Mouse (Mus musculus) embryonic facial prominence, embryonic 14.5 days (tissue): ENCODE results near the gene Prep. TPM values are rescaled to one million over a fixed set of nuclear protein-coding genes. Genes with fewer than 3 reads are reported as not detected.

ENCODE experiments used
- ATAC-seq: fragments of 200-750 bp; cut with Nextera tagmentation; 2 replicates; pipeline ENCODE4 v1.8.0; 2017; ENCODE audit warnings: low read depth, moderate number of reproducible peaks, moderate TSS enrichment
- DNase-seq: peaks from one replicate; pipeline ENCODE4 v3.0.0-alpha.2; 2015; ENCODE audit warnings: low spot score
- H3K27ac ChIP-seq: fragments of 300-500 bp; sonication (generic); replicated peaks from 2 replicates; pipeline ENCODE4 v1.5.1; 2014; ENCODE audit warnings: low read depth, mild to moderate bottlenecking, low read length, moderate library complexity
- H3K27me3 ChIP-seq: fragments of 300-500 bp; sonication (generic); replicated peaks from 2 replicates; pipeline ENCODE4 v1.6.1; 2014; ENCODE audit warnings: low read length; ENCODE audit not compliant: control insufficient read depth, insufficient read depth
- H3K36me3 ChIP-seq: fragments of 300-500 bp; sonication (generic); 2 replicates; pipeline ENCODE4 v1.6.1; 2014; ENCODE audit warnings: low read length, mixed read lengths; ENCODE audit not compliant: control insufficient read depth, insufficient read depth
- H3K4me1 ChIP-seq: fragments of 300-500 bp; sonication (generic); 2 replicates; pipeline ENCODE4 v1.6.1; 2014; ENCODE audit warnings: antibody characterized with exemption, low read length; ENCODE audit not compliant: control insufficient read depth, insufficient read depth
- H3K4me2 ChIP-seq: fragments of 300-500 bp; sonication (generic); 2 replicates; pipeline ENCODE4 v1.6.1; 2014; ENCODE audit warnings: low read depth, mild to moderate bottlenecking, low read length, moderate library complexity, mixed read lengths
- H3K4me3 ChIP-seq: fragments of 300-500 bp; sonication (generic); 2 replicates; pipeline ENCODE4 v1.5.1; 2014; ENCODE audit warnings: low read depth, mild to moderate bottlenecking, low read length
- H3K9ac ChIP-seq: fragments of 300-500 bp; sonication (generic); 2 replicates; pipeline ENCODE4 v1.6.1; 2014; ENCODE audit warnings: low read depth, mild to moderate bottlenecking, low read length, moderate library complexity, mixed read lengths
- H3K9me3 ChIP-seq: fragments of 300-500 bp; sonication (generic); 2 replicates; pipeline ENCODE4 v1.6.1; 2016; ENCODE audit warnings: low read length; ENCODE audit not compliant: control insufficient read depth
- WGBS: fragments of 180-500 bp; shearing (Covaris S2); extraction: QIAGEN DNeasy Blood & Tissue Kit; methylation state at CpG from one replicate; pipeline ENCODE4 v1.1.7; 2014; 5-methylcytosine and 5-hydroxymethylcytosine counted together
- polyA plus RNA-seq: library from polyadenylated mRNA; unstranded; fragments of >200 nt; fragmentation: Nextera tagmentation; extraction: Ambion mirVana; gene quantifications from 2 replicates; pipeline ENCODE4 v1.2.1, GENCODE M21; 2014

Gene Prep
- polyA plus RNA-seq, 1 experiment from 2014 or later: 19.0 TPM

GRCm38 (mm10) chr10:45070362-45070761 is 3.4 kb downstream of the Prep start:
- Histone ChIP-seq H3K9me3 (no peaks in the 10 kb centered on the region), H3K4me1 (peaks cover 12% of the 10 kb centered on the region; the same call in 1 of the 2 replicates), H3K27me3 (no peaks in the 10 kb centered on the region), H3K4me2 (no peak overlapping the region), H3K4me3 (no peak overlapping the region), H3K36me3 (peaks cover 16% of the 10 kb centered on the region; the same call in 1 of the 2 replicates), H3K27ac (no peak overlapping the region), H3K9ac (no peak overlapping the region)
- ATAC-seq (no peak), DNase-seq (no peak)
- 76% methylated on average over 5 of the region's 5 CpGs for WGBS

GRCm38 (mm10) chr10:45070929-45071813 is 4.2 kb downstream of the Prep start:
- H3K27ac ChIP-seq: no peak overlapping the region
- WGBS: 77% methylated on average over 13 of the region's 13 CpGs
- peaks cover 9% of the 10 kb centered on the region; the same call in 1 of the 2 replicates for H3K4me1 ChIP-seq
- no peak overlapping the region for H3K9ac ChIP-seq
- ATAC-seq (no peak), DNase-seq (no peak)
- H3K36me3 ChIP-seq: peaks cover 16% of the 10 kb centered on the region; the same call in 1 of the 2 replicates
- no peaks in the 10 kb centered on the region for H3K27me3 ChIP-seq
- no peak overlapping the region for H3K4me3 ChIP-seq
- no peak overlapping the region for H3K4me2 ChIP-seq
- H3K9me3 ChIP-seq: no peaks in the 10 kb centered on the region

GRCm38 (mm10) chr10:45072339-45072738 is 5.3 kb downstream of the Prep start:
- no peak for ATAC-seq
- H3K36me3 ChIP-seq: peaks cover 16% of the 10 kb centered on the region; the same call in 1 of the 2 replicates
- no peaks in the 10 kb centered on the region for H3K27me3 ChIP-seq
- H3K4me2 ChIP-seq: no peak overlapping the region
- H3K4me3 ChIP-seq: no peak overlapping the region
- WGBS: 89% methylated on average over 4 of the region's 4 CpGs
- H3K27ac ChIP-seq: no peak overlapping the region
- H3K9ac ChIP-seq: no peak overlapping the region
- H3K9me3 ChIP-seq: no peaks in the 10 kb centered on the region
- H3K4me1 ChIP-seq: peaks cover 7% of the 10 kb centered on the region; the same call in 1 of the 2 replicates
- DNase-seq: no peak

- no peak for ATAC-seq
- Histone ChIP-seq H3K27me3 (no peaks in the 10 kb centered on the region), H3K36me3 (peaks cover 18% of the 10 kb centered on the region; the same call in 1 of the 2 replicates), H3K9ac (no peak overlapping the region), H3K4me2 (no peak overlapping the region), H3K4me1 (peaks cover 8% of the 10 kb centered on the region; the same call in 1 of the 2 replicates), H3K4me3 (no peak overlapping the region), H3K27ac (no peak overlapping the region), H3K9me3 (no peaks in the 10 kb centered on the region)
- no peak for DNase-seq
- WGBS: 78% methylated on average over 6 of the region's 6 CpGs
Observed at GRCm38 (mm10) chr10:45074543-45074942, 7.5 kb downstream of the Prep start.

- H3K4me3 ChIP-seq: no peak overlapping the region
- H3K9ac ChIP-seq: no peak overlapping the region
- peaks cover 22% of the 10 kb centered on the region; the same call in 1 of the 2 replicates for H3K36me3 ChIP-seq
- no peak overlapping the region for H3K4me2 ChIP-seq
- DNase-seq (no peak), ATAC-seq (no peak)
- no peak overlapping the region for H3K27ac ChIP-seq
- no peaks in the 10 kb centered on the region for H3K27me3 ChIP-seq
- 70% methylated on average over 5 of the region's 5 CpGs for WGBS
- H3K4me1 ChIP-seq: peaks cover 8% of the 10 kb centered on the region; the same call in 1 of the 2 replicates
- no peaks in the 10 kb centered on the region for H3K9me3 ChIP-seq
Observed at GRCm38 (mm10) chr10:45075491-45076051, 8.6 kb downstream of the Prep start.

GRCm38 (mm10) chr10:45076585-45076984 is 9.6 kb downstream of the Prep start:
- DNase-seq (peak; percentile 86), ATAC-seq (peak; percentile 83)
- H3K9ac ChIP-seq: no peak overlapping the region
- peaks cover 22% of the 10 kb centered on the region; the same call in 1 of the 2 replicates for H3K36me3 ChIP-seq
- no peak overlapping the region; the same call in 1 of the 2 replicates for H3K27ac ChIP-seq
- H3K4me2 ChIP-seq: no peak overlapping the region
- H3K27me3 ChIP-seq: no peaks in the 10 kb centered on the region
- H3K4me3 ChIP-seq: no peak overlapping the region
- 68% methylated on average over 10 of the region's 10 CpGs for WGBS
- H3K9me3 ChIP-seq: no peaks in the 10 kb centered on the region
- peaks cover 8% of the 10 kb centered on the region; the same call in 1 of the 2 replicates for H3K4me1 ChIP-seq

GRCm38 (mm10) chr10:45077353-45077752 is 10.3 kb downstream of the Prep start:
- Histone ChIP-seq H3K9me3 (no peaks in the 10 kb centered on the region), H3K4me1 (peaks cover 8% of the 10 kb centered on the region; the same call in 1 of the 2 replicates), H3K27me3 (no peaks in the 10 kb centered on the region), H3K27ac (no peak overlapping the region), H3K9ac (no peak overlapping the region), H3K4me3 (no peak overlapping the region), H3K36me3 (peaks cover 18% of the 10 kb centered on the region; the same call in 1 of the 2 replicates), H3K4me2 (no peak overlapping the region)
- 53% methylated on average over 5 of the region's 5 CpGs for WGBS
- ATAC-seq: no peak
- DNase-seq: no peak

GRCm38 (mm10) chr10:45079756-45080155 is 12.8 kb downstream of the Prep start:
- no peak overlapping the region for H3K4me2 ChIP-seq
- no peaks in the 10 kb centered on the region for H3K27me3 ChIP-seq
- 65% methylated on average over 5 of the region's 5 CpGs for WGBS
- H3K4me3 ChIP-seq: no peak overlapping the region
- no peak overlapping the region for H3K27ac ChIP-seq
- ATAC-seq (no peak), DNase-seq (peak; percentile 54)
- no peaks in the 10 kb centered on the region for H3K9me3 ChIP-seq
- H3K36me3 ChIP-seq: peaks cover 6% of the 10 kb centered on the region; the same call in 1 of the 2 replicates
- peaks cover 8% of the 10 kb centered on the region; the same call in 1 of the 2 replicates for H3K4me1 ChIP-seq
- no peak overlapping the region for H3K9ac ChIP-seq
